Mouse (Mus musculus) frontal cortex, postnatal 14 days (tissue): ENCODE measurements around the gene Ptprj.

Experiments used
- DNase-seq, 2 experiments: peaks; one replicate each; pipeline ENCODE4 v3.0.0; 2022; ENCODE audit warnings: low spot score in 2 of 2

Ptprj gene

DNA sequence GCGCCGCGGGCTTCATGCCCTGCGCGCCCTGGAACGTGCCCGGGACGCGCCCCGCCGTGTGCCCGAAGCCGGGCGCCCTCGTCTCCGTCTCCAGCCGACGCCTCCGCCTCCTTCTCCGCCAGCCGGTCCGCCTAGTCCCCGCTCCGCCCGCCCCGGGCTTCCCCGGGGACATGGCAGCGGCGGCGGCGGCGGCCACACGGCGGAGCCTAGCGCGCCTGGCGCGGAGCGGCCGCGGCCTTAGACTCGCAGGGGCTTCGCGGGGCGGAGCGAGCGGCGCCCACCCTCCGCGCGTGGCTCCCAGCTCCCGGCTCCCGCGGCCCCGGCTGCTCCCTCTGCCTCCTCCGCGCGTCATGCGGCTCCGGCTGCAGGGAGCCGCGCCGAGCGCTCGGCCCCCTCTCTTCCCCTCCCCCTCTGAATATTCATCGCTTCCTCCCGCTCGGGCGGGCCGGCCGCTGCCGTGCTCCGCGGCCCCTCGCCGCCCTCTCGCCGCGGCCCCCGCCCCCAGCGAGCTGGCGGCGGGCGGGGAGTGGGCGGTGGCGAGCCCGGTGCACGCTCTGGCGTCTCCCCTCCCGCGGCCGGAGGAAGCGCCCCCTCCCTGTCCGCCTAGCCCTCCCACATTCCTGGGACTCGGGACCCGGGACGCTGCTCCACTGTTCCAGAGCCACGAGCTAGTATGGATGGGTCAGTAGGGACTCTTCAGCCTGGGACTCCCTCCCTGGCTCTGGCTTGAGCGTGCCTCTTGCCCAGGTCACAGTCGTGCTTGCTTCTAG lies at the start of gene Ptprj:
Ptprj (minus strand) TSS at position 412 of the 770 bp plus-strand sequence.
- peak in 1 of 2 experiments; percentile 46 for DNase-seq

DNA sequence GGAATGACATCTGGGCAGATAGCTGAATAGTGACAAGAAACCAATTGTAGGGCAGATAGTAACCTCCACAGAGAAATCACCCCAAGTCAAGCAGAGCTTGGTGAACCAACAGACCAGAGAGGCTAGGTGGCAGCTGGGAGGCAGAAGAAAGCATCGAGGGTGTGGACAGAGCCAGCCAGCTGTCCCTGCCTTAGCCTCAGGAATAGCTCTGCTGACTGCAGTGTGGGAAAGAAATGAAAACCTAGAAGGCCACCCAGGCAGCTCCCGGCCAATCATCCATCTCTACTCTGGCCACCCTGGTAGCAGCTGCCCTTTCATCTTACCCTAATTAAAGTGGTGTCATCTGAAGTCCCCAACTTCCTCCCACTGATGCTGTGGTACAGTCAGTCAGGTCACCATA lies 49.1 kb upstream of the Ptprj start:
- DNase-seq: no peak

DNA sequence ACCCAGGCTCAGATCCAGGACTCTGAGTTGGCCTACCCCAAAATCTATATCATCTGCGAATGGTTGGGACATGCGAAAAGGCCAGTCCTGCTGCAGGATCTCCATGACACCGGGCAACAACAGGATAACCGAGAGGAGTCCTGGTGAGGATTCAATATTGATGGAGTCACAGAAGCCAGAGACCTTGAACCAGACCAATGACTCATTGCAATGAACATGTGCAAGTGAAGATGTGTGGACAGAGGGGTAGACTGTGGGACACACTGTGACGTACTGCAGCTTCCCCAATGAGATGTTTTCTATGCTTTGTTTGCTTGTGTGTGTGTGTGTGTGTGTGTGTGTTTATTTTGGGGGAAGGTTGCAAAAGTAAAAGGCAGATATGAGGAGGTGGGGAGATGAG lies 47.8 kb upstream of the Ptprj start:
- no peak for DNase-seq

DNA sequence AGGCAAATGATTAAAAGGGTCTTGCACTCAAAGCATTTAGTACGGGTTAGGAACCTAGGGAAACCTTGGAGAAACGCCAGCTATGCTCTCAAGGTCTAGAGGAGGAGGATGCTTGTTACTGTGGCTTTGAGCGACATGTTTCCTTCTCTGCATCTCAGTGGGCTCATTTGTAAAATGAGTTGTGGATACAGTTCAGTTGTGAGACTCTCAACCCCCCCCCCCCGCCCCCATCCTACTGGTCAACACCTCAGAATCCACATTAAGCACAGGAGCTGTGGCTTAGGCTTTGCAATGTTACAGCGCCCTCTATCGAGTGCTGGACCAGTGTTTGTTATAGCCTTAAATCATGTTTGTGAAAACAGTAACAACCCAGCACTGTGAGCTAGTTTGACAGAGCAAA lies 44.5 kb upstream of the Ptprj start:
- peak in 1 of 2 experiments; percentile 49 for DNase-seq

DNA sequence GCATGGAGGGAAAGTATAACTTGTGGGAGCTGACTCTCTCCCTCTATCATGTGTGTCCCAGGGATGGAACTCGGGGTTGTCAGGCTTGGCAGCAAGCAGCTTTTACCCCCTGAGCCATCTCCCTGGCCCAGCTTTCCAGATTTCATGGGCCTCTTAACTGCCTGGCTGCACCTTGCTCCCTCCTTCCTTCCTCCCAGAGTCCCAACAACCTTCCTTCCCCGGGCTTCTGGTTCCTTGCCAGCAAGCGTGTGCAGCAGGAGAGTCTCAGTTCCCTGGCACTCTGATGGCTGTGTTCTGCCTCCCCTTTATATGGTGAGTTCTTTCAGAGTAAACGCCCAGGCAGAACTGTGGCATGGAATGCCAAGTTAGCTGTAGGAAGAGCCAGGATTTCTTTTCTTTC lies 43.9 kb upstream of the Ptprj start:
- DNase-seq: no peak

DNA sequence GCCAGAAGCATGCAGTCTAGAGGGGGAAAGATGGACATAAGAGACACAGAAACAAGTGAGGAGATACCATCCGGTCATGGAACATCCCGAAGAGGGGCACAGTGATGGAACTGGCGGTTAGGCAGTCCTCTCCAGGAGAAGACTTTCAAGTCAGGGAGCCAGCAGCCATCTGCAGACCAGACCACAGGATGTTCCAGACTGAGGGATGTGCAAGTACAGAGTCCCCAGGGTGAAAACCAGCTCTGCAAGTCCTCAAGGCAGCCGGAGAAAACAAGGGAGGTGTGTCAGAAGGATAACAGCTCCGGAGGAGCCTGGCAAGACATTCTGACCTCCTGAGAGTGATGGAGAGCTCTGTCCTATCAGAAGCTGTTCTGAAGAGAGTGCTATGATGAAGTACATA lies 40.4 kb upstream of the Ptprj start:
- DNase-seq: no peak

DNA sequence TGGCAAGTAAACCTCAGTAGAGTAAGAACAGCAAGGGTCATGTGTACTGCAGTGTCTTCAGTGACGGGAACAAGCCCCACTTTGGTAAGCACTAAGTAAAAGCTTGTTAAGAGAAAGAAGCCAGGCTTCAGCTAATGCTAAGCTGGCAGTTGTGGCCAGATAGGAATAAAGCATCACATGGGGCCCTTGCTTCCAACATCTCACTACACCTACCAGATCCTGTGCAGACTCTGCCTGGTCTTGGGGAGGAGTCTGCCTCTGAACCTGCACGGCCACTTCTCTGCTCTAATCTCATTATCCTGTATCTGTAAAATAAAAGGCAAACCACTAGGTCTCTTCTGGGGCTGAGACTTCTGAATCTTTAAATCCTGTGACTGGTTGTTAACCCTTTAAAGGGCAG lies 39.2 kb upstream of the Ptprj start:
- no peak for DNase-seq

DNA sequence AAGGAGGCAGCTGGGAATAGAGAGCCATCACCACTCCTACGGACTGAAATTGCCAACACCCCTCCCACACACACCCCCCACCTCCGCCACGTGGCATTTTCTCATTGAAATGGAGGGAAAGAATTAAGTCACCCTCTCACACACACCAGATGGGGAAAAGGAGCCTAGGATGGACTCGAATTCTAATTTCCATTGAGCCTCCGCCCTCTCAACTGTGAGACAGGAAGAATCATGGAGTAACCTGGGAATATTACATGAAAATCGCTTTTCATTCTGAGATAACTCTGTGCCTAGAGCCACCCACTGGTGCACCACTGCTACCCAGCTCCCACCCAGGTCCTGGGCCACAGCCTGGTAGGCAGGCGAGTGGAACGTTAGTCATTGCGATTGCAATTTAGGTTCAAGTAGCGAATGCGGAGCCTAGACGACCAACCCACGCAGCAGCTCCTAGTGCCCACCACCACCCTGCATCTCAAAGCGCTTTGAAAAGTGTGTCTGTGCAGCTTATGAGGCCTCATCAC lies 34.3 kb upstream of the Ptprj start:
- DNase-seq: peak in 1 of 2 experiments; percentile 34

DNA sequence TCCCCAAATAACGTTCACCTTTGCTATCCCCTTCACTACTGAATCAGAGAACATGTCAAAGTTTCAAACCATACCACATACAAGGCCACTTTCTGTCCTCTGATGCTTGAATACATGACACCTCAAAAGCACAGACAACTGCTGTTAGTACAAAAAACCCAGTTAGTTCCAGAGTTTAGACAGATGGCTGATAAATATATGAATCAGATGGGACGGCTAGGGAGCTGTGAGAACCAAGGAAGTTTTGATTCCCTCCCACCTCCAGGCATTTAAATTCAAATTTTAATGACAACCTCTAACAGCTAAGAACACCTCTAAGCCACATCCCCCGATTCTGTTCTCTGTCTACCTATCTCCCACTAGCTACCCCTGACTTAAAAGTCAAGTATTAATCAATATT lies 33.1 kb upstream of the Ptprj start:
- no peak for DNase-seq

DNA sequence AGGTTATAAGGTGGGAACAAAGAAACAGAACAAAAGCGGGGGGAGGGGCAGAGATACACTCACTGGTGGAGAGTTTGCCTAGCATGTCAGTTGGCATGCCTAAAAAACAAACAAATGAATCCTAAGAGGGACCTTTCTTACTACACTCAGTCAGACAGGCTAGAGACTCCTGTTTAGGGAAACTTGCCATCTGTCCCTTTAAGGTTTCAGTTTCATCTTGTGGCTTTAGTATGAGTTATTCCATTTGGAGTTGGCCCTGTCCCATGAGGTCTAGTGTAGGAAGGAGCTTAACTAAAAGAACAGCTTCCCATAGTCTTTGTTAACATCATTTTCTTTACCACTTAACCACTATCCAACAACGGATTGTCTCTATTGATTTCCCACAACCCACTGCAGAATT lies 32.6 kb upstream of the Ptprj start:
- DNase-seq: no peak

DNA sequence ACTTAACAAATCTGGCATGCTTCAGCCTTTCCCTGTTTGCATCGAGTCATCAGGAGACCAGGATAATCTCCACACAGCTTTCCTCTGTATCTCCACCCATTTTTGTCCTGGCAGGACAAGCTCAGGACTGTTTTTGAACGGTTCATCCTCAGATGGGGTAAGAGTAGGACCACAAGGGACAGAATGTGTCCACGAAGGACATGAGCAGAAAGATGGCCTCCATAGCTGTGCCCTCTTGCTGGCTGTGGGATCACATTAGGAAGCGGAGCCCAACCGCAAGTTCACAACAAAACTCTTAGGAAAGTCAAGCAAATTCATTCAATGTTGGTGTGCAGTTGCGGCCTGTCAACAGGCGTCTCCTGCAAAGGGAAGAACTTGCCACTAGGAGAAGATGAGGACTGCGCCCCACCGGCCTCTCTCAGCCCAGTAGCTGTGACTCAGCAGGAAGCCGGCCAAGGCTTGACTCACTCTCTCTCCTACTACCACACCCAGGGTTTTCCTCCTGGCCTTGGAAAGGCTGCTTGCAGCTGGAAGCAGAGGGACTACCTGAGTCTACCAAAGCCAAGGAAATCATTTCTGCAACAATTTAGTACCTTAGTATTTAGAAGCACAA lies 31.6 kb upstream of the Ptprj start:
- no peak for DNase-seq

DNA sequence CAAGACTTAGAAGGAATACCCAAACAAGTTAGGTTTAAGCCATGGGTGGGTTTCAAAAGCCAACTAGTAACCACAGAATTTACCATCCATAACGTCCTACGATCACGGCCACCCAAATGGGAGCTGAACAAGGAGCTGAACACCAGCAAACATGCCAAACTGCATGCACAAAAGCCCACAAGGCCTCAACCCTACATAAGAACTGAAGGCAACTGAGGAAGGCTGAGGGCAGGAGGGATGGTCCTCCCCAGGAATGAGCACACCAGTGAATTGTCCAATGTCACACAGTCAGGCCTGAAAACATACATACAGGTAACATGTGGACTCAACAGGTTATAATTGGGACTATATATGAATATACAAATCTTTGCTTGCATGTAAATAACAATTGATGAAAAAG lies 20.6 kb upstream of the Ptprj start:
- no peak for DNase-seq

DNA sequence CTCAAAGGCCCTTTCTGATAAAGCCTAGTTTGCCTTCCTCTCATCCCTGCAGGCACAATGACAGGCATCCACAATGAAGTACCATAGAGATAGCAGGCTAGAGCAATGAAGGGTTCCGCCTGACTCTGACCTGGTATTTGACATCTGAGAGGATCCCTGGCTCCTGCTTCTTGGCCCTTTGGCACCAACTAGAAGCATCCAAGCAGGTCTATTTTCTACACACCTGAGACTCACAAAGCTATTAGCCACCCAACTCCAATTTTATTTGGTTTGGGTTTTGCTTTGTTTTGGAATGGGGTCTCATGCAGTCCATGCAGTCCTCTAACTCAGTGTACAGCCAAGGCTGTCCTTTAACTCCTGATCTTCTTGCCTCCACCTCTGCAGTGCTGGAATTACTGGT lies 7.7 kb upstream of the Ptprj start:
- DNase-seq: no peak

DNA sequence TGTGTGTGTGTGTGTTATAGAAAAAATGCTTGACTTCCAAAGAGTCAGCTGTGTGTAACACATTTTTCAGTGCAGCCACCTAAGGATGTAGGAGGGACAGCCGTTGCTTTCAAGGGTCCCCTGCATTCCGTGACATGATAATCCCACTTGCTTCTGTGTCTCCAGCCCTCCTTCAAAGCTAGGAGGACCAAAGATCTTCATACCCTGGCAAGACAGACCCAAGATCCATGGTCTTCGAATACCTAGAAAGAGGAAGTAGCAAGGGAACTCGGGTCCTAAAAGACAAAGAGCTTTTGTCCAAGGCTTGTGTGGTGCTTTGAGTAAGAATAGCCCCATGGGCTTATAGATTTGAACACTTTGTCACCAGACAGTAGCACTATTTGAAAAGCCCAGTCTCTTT lies 4.1 kb upstream of the Ptprj start:
- no peak for DNase-seq

DNA sequence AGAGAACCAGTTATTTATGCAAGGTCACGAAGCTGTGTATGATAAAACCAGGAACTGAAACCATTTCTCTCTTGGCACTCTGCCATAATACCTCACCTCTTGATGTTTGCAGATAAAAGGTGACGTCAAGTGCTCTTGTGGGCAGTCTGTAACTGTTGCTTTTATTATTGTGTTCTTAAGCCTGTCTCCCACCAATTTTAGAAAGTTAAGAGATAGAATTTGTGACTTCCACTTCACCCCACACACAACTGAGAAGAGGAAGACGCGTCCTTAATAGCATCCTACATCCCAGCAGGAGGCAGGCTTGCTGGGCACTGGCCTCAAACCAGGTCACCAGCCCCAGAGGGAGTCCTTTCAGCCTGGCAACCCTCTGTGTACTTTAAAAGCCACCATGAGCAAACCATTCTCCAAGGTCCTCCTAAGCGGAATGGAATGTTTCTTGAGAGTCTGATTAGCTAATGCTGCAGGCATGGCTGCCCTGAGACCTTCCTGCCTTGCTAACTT lies 3.2 kb upstream of the Ptprj start:
- DNase-seq: no peak

DNA sequence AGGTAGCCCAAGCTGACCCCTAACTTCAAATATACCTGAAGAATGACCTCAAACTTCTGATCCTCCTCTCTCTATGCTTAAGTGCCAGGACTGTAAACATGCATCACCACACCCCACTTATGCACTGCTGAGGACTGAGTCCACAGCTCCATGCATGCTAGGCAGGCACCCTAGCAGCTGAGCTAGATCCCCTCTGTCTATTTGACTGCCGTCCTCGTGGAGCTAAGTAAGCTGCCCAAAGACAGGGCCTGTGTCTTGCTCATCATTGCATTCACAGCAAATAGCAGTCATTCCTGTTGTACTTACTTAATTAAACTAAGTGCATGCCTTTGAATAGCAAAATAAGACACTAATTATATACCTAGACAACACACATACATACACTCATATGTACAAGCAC lies 2.4 kb upstream of the Ptprj start:
- DNase-seq: no peak

DNA sequence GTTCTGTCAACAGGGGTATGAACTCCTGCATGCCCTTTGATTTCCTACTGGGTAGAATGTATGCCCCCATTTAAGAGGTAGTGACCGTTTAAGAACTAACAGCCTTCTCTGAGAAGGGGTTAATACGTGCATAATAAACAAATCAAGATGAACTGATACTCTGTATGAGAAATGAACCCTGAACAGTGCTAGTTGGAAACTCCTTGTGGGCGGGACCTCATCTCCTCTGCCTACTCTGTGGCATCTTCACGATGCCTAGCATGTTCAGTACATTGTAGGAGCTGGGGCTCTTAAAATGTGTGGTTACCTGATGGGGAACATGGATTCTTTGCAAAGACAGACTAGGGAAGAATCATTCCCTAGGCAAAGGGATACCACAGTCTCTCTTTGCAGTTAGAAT lies 1.9 kb upstream of the Ptprj start:
- no peak for DNase-seq

DNA sequence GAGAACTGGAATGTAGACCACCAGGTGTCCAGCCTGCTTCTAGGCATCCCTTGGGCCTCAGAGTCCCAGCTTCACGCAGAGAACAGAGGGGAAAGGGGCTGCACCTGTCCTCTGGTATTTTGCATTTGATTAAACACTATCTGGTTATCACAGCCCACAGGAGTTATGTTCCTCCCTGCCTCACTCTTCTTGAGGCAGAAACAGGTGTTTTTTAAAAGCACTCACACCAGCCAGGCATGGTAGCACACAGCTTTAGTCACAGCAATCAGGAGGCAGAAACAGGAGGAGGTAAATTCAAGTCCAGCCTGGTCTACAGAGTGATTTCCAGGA lies 1.3 kb upstream of the Ptprj start:
- no peak for DNase-seq

DNA sequence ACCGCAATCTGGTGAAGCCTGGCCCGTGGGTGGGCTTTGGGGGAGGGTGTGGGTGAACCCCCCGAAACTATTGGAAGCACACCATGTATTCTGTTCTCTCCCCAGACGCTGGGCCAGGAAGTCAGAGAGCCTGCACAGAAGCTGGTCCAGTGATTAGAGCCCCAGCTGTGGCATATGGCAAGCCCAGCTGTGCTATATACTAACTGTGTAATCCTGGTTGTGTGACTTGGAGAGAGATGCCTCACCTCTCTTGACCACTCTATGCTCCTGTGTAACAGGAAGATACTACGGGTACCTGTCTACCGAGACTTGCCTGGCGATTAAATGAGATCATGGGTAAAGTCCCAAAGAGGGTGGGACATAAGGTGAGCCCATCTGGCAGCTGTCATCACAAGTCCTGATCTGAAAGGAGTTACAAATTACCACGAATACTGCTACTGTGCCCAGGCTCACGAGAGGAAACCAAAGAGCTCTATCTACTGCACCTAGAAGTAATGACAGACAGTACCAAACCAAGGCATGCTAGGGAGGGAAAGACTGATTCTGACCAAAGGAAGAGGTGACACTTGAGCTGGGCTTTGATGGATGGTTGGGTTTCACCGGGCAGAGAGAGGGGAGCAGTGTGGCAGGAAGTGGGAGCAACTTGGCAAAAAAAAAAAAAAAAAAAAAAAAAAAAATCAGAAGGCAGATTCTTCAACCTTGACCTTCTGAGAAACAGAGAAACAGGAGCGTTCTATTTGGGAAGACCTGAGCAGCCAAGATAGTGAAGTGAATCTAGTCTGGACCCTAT lies 754 bp upstream of the Ptprj start:
- DNase-seq: no peak

DNA sequence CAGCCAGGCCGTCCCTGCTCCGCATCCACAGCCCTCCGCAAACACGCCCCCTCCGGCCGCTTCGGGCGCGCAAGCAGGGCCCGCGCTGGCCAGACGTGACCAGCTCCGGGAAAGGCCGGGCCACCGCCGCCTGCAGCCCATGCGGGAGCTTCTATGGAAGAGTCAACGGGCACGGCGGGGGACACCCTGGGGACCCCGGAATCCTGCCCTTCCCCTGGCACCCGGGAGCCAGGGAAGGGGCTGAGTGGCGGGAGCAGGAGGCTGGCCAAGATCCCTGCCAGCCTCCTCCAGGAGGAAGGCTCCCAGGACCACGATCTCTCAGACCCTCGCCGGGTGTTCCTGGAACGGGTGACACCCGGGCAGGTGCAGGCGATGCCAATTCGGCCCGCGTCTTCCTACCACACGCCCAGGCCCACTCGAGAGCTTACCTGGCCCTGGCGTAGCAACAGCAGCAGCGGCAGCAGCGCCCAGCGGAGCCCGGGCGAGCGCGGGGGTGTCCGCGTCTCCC lies 665 bp downstream of the Ptprj start:
- DNase-seq: peak in 1 of 2 experiments; percentile 47

DNA sequence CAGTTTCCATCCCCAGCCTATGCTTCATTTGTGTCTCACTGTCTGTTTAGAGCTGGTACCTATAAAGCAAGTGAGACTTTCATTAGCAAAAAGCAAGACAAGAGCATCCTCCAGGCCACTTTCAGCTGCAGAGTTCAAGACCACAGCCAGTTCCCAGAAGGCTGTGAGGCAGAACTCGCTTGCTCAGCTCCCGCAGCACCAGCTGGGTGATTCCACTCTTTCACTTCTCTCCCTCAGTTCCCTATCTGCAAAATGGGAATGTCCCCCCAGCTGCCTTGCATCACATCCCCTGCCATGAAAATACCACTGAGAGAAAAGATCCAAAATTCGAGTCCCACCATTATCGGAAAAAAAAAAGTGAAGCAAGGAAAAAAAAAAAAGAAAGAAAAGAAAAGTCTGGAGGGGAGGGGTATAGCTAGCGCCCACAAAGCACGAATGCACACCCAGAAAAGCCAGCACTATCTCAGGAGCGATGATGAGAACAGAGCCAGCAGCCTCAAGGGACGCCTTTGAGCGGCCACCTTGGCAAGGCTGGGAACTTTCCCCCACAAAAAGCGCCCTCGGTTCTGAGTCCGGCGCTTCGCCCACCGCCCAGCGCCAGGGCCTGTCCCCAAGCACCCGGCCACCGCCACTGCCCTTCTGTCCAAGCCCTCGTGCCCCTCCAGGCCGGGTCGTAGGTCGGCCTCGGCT lies 1.3 kb downstream of the Ptprj start:
- DNase-seq: no peak
